Mouse (Mus musculus): ENCODE results near the gene Acacb.

Acacb gene

GRCm38 (mm10) chr5:114137481-114138276, 8.7 kb upstream of the Acacb start:
- DNase-seq, result no peak

- no peak for DNase-seq
Observed at GRCm38 (mm10) chr5:114138277-114139164, 7.8 kb upstream of the Acacb start.

DNA sequence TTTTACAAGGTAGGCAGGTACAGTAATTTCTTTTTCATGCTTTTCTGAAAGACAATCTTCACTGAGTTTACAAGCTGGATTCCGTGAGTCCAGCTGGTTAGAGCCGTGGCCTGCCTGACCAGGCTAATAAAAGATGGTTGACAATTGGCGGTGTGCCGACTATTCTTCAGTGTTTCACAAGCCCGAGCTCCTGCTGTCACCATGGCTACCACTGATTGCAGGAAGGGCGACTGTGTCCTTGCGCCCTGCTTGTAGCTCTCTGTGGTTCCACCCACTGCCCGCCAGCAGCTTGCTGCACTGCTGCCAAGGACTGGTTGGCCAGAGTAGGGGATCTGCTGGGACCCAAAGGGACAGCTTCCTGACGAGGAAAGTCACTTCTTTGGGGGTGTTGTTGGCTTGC, 7.2 kb upstream of the Acacb start:
- peak; percentile 78 for DNase-seq

- no peak for DNase-seq
Observed at GRCm38 (mm10) chr5:114147043-114147972, 973 bp downstream of the Acacb start.

- no peak for DNase-seq
Observed at GRCm38 (mm10) chr5:114152359-114153092, 6.2 kb downstream of the Acacb start.

GRCm38 (mm10) chr5:114153490-114153889, 7.2 kb downstream of the Acacb start:
- peak; percentile 23 for DNase-seq

- DNase-seq, result no peak
Observed at GRCm38 (mm10) chr5:114154765-114155164, 8.4 kb downstream of the Acacb start.

- no peak for DNase-seq
Observed at GRCm38 (mm10) chr5:114155168-114155933, 9.0 kb downstream of the Acacb start.

DNA sequence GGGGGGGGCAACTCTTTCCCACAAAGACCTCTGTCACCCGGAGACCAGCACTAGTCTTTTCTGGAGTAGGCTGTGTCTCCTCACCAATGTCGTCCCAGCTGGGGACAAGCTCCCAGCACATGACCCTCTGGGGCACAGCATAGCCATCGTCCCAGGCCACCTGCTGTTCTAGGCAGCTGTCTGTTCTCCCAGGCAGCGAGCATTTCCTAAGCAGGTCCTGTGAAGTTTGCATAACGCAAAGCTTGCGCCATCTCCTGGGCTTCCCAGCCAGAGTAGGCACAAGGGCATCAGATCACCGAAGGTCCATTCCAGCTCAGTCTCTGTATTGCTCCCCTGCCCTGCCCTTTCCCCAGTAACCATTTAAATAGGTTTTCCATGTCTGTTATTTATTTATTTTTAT, 10.9 kb downstream of the Acacb start:
- DNase-seq, result no peak

- no peak for DNase-seq
Observed at GRCm38 (mm10) chr5:114161424-114161823, 15.1 kb downstream of the Acacb start.

GRCm38 (mm10) chr5:114162106-114162815, 15.9 kb downstream of the Acacb start:
- DNase-seq, result no peak

- no peak for DNase-seq
Observed at GRCm38 (mm10) chr5:114163117-114163696, 16.9 kb downstream of the Acacb start.

DNA sequence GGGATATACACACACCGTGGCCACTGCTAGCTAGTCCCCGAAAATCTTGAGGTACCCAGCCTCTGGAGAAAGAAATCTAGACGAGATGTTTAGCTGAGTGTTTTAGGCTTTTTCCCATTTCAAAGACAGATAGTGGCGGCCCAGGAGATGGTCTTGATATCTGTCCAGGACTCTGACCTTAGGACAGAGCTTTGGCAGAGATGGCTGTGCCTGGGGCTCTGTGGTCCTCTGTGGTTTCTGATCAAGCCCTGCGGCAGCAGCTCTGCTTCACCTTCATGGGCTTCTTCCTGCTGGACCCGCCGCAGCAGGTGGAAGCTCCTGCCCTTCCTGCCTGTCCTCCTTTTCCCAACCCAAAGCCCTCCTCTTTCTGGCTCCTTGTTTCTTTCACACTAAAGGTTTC, 24.0 kb downstream of the Acacb start:
- no peak for DNase-seq

GRCm38 (mm10) chr5:114172936-114173335, 26.6 kb downstream of the Acacb start:
- DNase-seq, result no peak

DNA sequence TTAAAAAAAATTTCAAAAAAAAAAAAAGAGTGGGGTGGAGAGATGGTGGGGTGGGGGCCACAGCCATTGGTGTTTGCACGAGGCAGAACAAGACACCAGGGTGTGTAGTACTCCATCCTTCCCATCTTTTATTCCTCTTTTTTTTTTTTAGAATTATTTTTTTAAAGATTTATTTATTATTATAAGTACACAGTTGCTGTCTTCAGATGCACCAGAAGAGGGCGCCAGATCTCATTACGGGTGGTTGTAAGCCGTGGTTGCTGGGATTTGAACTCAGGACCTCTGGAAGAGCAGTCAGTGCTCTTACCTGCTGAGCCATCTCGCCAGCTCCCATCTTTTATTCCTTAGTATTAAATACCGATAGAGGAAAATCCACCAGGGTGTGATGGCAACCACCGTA, 27.1 kb downstream of the Acacb start:
- no peak for DNase-seq

DNA sequence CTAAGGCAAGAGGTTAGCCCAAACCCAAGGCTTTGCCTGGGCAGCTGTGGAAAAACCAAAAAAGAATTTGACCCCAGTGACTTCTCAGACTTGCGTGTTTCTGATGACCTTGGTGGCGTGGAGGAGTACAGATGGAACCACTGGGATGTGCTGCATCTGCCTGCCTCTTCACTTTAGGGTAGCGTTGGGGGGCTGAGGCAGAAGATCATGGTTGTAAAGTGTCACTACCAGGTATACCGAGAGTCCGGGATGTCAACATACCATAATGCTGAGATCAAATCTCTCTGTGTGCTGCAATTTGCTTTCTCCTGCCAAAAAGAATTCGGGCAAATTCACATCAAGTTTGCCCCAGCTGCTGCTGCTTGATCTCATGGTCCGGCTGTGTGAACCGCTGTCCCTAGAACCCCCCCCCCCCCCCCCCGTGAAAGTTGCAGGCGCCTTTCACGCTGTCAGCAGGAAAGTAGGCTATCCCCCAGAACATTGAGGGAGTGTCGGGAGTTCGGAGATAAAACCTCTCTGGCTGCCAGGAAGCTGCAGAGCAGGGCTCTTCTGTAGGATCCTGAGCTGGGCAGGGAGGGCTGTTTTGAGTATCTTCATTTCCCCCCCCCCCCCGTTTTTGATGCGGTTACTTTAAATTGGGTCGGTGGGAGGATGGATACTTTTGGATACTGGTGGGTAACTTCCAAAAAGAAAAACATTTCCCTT, 27.7 kb downstream of the Acacb start:
- DNase-seq, result no peak

- peak; percentile 44 for DNase-seq
Observed at GRCm38 (mm10) chr5:114174639-114175038, 28.3 kb downstream of the Acacb start.

DNA sequence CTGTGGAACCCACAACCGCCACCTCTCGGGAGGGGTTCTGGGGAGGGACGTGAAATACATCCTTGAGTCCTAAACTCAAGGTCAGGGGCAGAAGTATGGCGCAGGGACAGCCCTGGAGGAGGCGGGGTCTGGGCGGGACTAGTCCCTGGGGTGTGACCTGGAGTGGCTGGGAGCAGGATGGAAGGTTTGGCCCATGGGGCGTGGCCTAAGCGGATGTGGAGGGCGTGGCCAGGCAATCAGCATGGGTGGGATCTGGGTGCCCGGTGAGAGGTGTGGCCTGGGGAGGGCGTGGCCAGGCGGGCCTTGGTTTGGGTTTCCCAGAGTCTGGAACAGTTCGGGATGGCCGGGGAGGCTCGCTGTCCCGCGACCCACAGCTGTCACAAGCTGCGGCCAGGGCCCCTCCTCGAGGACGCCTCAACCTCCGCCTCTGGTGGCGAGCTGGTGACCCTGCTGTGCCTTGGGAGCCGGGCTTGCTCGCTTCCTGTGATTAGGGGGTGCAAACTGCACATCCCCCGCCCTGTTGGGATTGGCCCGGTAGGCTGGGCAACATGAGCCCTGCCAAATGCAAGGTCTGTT, 29.3 kb downstream of the Acacb start:
- peak; percentile 54 for DNase-seq

Data from right cerebral cortex, postnatal 4 days (tissue).